ENCODE assay signal across 8 mouse cellular contexts in the genomic region with DNA sequence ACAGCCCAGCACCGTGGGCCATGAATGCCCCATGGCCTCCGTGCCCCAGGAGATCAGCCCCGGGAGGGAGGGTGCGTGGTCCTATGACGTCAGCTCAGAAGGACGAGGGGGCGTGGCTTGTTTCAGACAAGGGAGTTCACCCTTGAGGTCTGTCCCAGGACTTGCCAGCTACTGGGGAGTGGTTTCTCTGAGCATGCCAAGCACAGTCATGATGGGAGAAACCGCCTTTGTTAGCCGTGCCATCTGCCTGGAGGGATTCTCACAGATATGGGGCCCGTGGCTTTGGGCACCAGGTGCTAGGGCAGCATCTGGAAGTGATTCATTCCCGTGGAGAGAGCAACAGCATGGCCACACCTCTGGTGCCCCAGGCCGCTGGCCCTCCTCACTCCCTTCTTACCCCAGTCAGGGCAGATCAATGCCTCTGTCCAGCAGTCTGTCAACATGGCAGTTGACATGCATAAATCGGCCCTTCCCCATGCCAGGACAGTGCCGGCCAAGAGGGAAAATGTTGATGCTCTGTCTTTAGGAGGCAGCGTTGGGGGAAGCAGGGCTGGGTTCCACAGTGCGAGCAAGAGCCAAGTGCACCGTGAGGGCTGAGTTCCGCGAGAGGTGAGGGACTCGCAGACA.
DNase-seq lines count a peak whose midpoint lies in the region; ATAC-seq and TF ChIP-seq lines count a peak whose summit lies in the region.

No protein-coding gene starts in this region.

- no peak overlapping the region for H3K4me2 ChIP-seq in heart, embryonic 13.5 days
- H3K4me2 ChIP-seq in midbrain, embryonic 13.5 days (replicated peaks) = no peak overlapping the region
- H3K4me2 ChIP-seq in midbrain, embryonic 11.5 days = no peak overlapping the region

- no peaks in the 10 kb centered on the region for H3K9me3 ChIP-seq in heart, embryonic 13.5 days
- no peaks in the 10 kb centered on the region for H3K9me3 ChIP-seq in midbrain, embryonic 13.5 days
- H3K9me3 ChIP-seq in midbrain, embryonic 11.5 days (ENCODE audit: control insufficient read depth, low read length) = no peaks in the 10 kb centered on the region

- DNase-seq in heart, postnatal 10 days = no peak
- DNase-seq in Muller cell, postnatal 12 days (ENCODE audit: inconsistent ontology term) = peak; percentile 21
- DNase-seq in embryo, embryonic 10.5 days (ENCODE audit: low spot score) = no peak
- DNase-seq in midbrain, embryonic 11.5 days (ENCODE audit: low spot score, missing footprints) = no peak

- H3ac ChIP-seq in C2C12 (ENCODE audit: control insufficient read depth, insufficient read length, low read depth) = no peak overlapping the region

- H3K4me1 ChIP-seq in heart, embryonic 13.5 days = peaks cover 26% of the 10 kb centered on the region
- no peaks in the 10 kb centered on the region for H3K4me1 ChIP-seq in midbrain, embryonic 13.5 days (replicated peaks)
- H3K4me1 ChIP-seq in midbrain, embryonic 11.5 days (ENCODE audit: control insufficient read depth, insufficient read depth, low read length) = no peaks in the 10 kb centered on the region

- H3K4me3 ChIP-seq in heart, embryonic 13.5 days = no peak overlapping the region
- H3K4me3 ChIP-seq in C2C12 (ENCODE audit: insufficient read depth, poor library complexity, severe bottlenecking) (no peak overlapping the region), macrophage (ENCODE audit: inconsistent target) (no peak overlapping the region)
- no peak overlapping the region for H3K4me3 ChIP-seq in midbrain, embryonic 13.5 days (replicated peaks)
- no peak overlapping the region for H3K4me3 ChIP-seq in midbrain, embryonic 11.5 days (ENCODE audit: low read depth, low read length)

- ATAC-seq in heart, embryonic 13.5 days (ENCODE audit: extremely low read depth, insufficient number of reproducible peaks, low FRiP score, low TSS enrichment) = no peak
- no peak for ATAC-seq in midbrain, embryonic 13.5 days
- no peak for ATAC-seq in midbrain, embryonic 11.5 days (ENCODE audit: low FRiP score)

- intact Hi-C loops in heart, postnatal 10 days (cut with DNase I) = no loop called here

- H3K27me3 ChIP-seq in heart, embryonic 13.5 days (replicated peaks) = peaks cover 18% of the 10 kb centered on the region
- no peaks in the 10 kb centered on the region for H3K27me3 ChIP-seq in C2C12 (ENCODE audit: control insufficient read depth, insufficient read depth, insufficient read length)
- H3K27me3 ChIP-seq in midbrain, embryonic 13.5 days = no peaks in the 10 kb centered on the region
- H3K27me3 ChIP-seq in midbrain, embryonic 11.5 days (ENCODE audit: control insufficient read depth, insufficient read depth, low read length) = no peaks in the 10 kb centered on the region

- 0 out of 2 replicates have a peak overlapping the region, but pooled peaks have one; percentile 0 for H3K27ac ChIP-seq in heart, embryonic 13.5 days (replicated peaks)
- peak overlapping the region; percentile 98 for H3K27ac ChIP-seq in macrophage
- H3K27ac ChIP-seq in midbrain, embryonic 13.5 days = no peak overlapping the region
- no peak overlapping the region for H3K27ac ChIP-seq in midbrain, embryonic 11.5 days (ENCODE audit: low read depth, low read length)

- no peak overlapping the region for H3K9ac ChIP-seq in heart, embryonic 13.5 days
- no peak overlapping the region for H3K9ac ChIP-seq in midbrain, embryonic 13.5 days (replicated peaks)
- H3K9ac ChIP-seq in midbrain, embryonic 11.5 days (ENCODE audit: low read length) = no peak overlapping the region

- H3K79me2 ChIP-seq in C2C12 (ENCODE audit: control insufficient read depth, insufficient read depth) (no peaks in the 10 kb centered on the region), macrophage (ENCODE audit: inconsistent target) (no peaks in the 10 kb centered on the region)

- TF ChIP-seq CTCF in C2C12 (IDR thresholded peaks at IDR 0.05; ENCODE audit: control insufficient read depth, insufficient read depth, insufficient read length) = no peak

- no peaks in the 10 kb centered on the region for H3K36me3 ChIP-seq in heart, embryonic 13.5 days
- H3K36me3 ChIP-seq in C2C12 (ENCODE audit: control insufficient read depth, insufficient read depth) (no peaks in the 10 kb centered on the region), macrophage (ENCODE audit: inconsistent target) (no peaks in the 10 kb centered on the region)
- H3K36me3 ChIP-seq in midbrain, embryonic 13.5 days = no peaks in the 10 kb centered on the region
- no peaks in the 10 kb centered on the region for H3K36me3 ChIP-seq in midbrain, embryonic 11.5 days (ENCODE audit: control insufficient read depth, insufficient read depth, low read length)

- 58% methylated on average over 20 of the region's 20 CpGs for WGBS in heart, embryonic 13.5 days
- 78% methylated on average over 20 of the region's 20 CpGs for WGBS in macrophage (ENCODE audit: missing documents)
- 77% methylated on average over 20 of the region's 20 CpGs for WGBS in midbrain, embryonic 13.5 days
- 75% methylated on average over 20 of the region's 20 CpGs for WGBS in midbrain, embryonic 11.5 days

- H3K79me3 ChIP-seq in C2C12 (ENCODE audit: low read depth) = no peaks in the 10 kb centered on the region

TF ChIP-seq in C2C12, 6 proteins besides CTCF, POLR2A, EP300 and RAD21:
- TF ChIP-seq MYOD1 (IDR thresholded peaks at IDR 0.05; ENCODE audit: control insufficient read depth, insufficient read length, low read depth) (peak; percentile 85), USF1 (IDR thresholded peaks at IDR 0.05; ENCODE audit: low read depth) (no peak), MAX (IDR thresholded peaks at IDR 0.05) (peak; percentile 60), FOSL1 (IDR thresholded peaks at IDR 0.05; ENCODE audit: insufficient read depth, low read length, poor library complexity, severe bottlenecking) (no peak), MYOG (IDR thresholded peaks at IDR 0.05; ENCODE audit: control insufficient read depth, extremely low read depth, insufficient read length) (no peak), CEBPB (IDR thresholded peaks at IDR 0.05; ENCODE audit: low read depth) (no peak)

Comparison
In these comparisons a context has a peak if more than half of its experiments do, and no peak if none do; other contexts are left out.
1. H3K27ac ChIP-seq: peak in heart, embryonic 13.5 days (single experiment) and macrophage (single experiment); none in midbrain, embryonic 13.5 days (single experiment) and midbrain, embryonic 11.5 days (single experiment).